Mouse (Mus musculus): Measurements from ENCODE around the gene Clptm1l. TPM values are rescaled to one million over a fixed set of nuclear protein-coding genes. Genes with fewer than 3 reads are reported as not detected.

Clptm1l gene
- polyA plus RNA-seq, 1 experiment = 100 TPM

DNA sequence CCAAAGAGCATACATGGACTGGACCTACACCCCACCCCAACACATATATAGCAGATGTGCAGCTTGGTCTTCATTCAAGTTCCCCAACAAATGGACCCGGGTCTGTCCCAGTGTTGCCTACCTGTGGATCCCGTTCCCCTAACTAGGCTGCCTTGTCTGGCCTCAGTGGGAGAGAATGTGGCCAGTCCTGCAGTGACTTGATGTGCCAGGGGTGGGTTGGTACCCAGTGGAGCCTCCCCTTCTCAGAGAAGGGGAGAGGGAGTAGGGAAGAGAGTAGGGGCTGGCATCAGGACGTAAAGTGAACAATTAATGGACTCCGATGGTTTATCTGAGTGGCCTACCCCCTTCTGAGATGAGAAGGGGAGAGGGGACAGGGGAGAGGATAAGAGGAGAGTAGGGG lies 760 bp upstream of the Clptm1l start:
- DNase-seq = peak; percentile 10 to 27
- Histone ChIP-seq H3K27me3 (ENCODE audit: control insufficient read depth, insufficient read depth, low read length) (no peaks in the 10 kb centered on the region), H3K27ac (ENCODE audit: insufficient read depth, low read length) (no peak overlapping the region), H3K4me1 (ENCODE audit: control insufficient read depth, insufficient read depth, low read length) (peaks cover 3% of the 10 kb centered on the region; the same call in 1 of the 2 replicates), H3K4me3 (replicated peaks; ENCODE audit: insufficient read depth, low read depth, low read length) (peak overlapping the region; percentile 97)
- 43% methylated on average over 4 of the region's 4 CpGs for WGBS
- TF ChIP-seq POLR2A (IDR thresholded peaks at IDR 0.05; ENCODE audit: borderline replicate concordance, insufficient read depth, low read length) (no peak), CTCF (IDR thresholded peaks at IDR 0.05; ENCODE audit: borderline replicate concordance, insufficient read depth, low read depth, low read length) (no peak)

DNA sequence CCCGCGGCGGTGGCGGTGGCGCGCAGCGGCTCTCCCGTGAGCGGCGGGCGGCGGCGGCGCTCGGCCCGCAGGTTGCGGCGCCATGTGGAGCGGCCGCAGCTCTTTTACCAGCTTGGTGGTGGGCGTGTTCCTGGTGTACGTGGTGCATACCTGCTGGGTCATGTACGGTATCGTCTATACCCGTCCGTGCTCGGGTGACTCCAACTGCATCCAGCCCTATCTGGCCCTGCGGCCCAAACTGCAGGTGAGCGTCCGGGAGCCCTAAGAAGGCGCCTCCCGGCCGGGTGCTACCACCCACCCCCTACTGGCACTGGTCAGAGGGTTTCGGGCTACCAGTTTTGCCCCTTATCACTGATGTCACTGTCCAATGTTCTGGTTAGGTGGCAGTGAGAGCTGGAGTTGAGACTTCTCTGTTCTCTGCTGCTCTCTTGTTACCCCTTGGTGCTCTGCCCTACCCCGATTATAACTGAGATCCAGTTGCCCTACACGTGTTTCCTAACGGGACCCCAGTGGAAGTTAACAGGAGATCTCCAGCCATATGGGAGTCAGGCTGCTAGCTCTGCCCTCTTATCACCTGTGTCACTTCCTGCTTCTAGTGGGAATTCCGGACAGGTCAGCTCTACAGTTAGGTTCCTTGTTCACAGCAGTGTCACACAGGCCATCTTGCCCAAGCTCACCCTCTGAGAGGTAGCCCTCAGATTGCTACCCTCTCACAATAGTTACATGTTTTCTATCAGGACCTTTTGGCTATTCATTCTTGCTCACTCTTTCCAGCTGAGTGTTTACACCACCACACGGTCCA lies 551 bp downstream of the Clptm1l start:
- peak overlapping the region; percentile 97 for H3K4me3 ChIP-seq (replicated peaks; ENCODE audit: insufficient read depth, low read depth, low read length)
- DNase-seq = no peak
- no peak overlapping the region; the same call in 1 of the 2 replicates for H3K27ac ChIP-seq (ENCODE audit: insufficient read depth, low read length)
- TF ChIP-seq CTCF (IDR thresholded peaks at IDR 0.05; ENCODE audit: borderline replicate concordance, insufficient read depth, low read depth, low read length) (no peak), POLR2A (IDR thresholded peaks at IDR 0.05; ENCODE audit: borderline replicate concordance, insufficient read depth, low read length) (no peak)
- 3% methylated on average over 38 of the region's 39 CpGs for WGBS
- H3K27me3 ChIP-seq (ENCODE audit: control insufficient read depth, insufficient read depth, low read length) = no peaks in the 10 kb centered on the region
- H3K4me1 ChIP-seq (ENCODE audit: control insufficient read depth, insufficient read depth, low read length) = peaks cover 3% of the 10 kb centered on the region; the same call in 1 of the 2 replicates

DNA sequence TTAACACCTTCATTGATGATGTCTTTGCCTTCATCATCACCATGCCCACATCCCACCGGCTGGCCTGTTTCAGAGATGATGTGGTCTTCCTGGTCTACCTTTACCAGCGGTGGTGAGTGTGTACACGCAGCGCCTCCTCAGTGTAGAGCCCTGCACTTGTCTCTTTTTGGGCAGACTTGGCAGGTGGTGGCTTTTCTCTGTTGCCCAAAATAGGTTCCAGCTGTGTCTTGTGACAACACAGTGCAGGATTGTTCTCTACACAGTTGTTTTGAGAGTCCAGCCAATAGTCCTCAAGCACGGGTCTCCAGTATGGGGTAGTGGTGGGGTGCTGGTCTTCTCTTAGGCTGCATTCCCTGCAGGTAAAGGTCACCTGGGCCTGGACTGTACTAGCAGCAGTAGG lies 14.6 kb downstream of the Clptm1l start:
- WGBS = 88% methylated on average over 5 of the region's 5 CpGs
- no peak for DNase-seq
- no peak for TF ChIP-seq CTCF (IDR thresholded peaks at IDR 0.05; ENCODE audit: borderline replicate concordance, insufficient read depth, low read depth, low read length)
- TF ChIP-seq POLR2A (IDR thresholded peaks at IDR 0.05; ENCODE audit: borderline replicate concordance, insufficient read depth, low read length) = no peak
- Histone ChIP-seq H3K4me3 (replicated peaks; ENCODE audit: insufficient read depth, low read depth, low read length) (no peak overlapping the region), H3K27me3 (ENCODE audit: control insufficient read depth, insufficient read depth, low read length) (no peaks in the 10 kb centered on the region), H3K27ac (ENCODE audit: insufficient read depth, low read length) (no peak overlapping the region), H3K4me1 (ENCODE audit: control insufficient read depth, insufficient read depth, low read length) (no peaks in the 10 kb centered on the region)

DNA sequence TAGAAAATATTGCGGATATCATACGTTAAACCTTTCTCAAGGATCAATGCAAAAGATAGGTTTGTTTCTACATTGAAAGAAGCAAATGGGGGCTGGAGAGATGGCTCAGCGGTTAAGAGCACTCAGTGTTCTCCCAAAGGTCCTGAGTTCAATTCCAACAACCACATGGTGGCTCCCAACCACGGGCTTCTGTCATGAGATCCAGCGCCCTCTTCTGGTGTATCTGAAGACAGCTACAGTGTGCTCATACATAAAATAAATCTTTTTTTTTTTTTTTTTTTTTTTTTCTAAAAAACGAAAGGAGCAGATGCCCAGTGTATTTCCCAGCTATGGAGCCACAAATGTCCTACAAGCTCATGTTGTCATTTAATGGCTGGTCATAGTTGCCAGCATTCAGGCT lies 16.8 kb downstream of the Clptm1l start:
- WGBS = 65% methylated on average over 6 of the region's 6 CpGs
- TF ChIP-seq POLR2A (IDR thresholded peaks at IDR 0.05; ENCODE audit: borderline replicate concordance, insufficient read depth, low read length) (no peak), CTCF (IDR thresholded peaks at IDR 0.05; ENCODE audit: borderline replicate concordance, insufficient read depth, low read depth, low read length) (no peak)
- H3K4me1 ChIP-seq (ENCODE audit: control insufficient read depth, insufficient read depth, low read length) = no peaks in the 10 kb centered on the region
- no peak for DNase-seq
- H3K27ac ChIP-seq (ENCODE audit: insufficient read depth, low read length) = no peak overlapping the region
- H3K27me3 ChIP-seq (ENCODE audit: control insufficient read depth, insufficient read depth, low read length) = no peaks in the 10 kb centered on the region
- no peak overlapping the region for H3K4me3 ChIP-seq (replicated peaks; ENCODE audit: insufficient read depth, low read depth, low read length)

GRCm38 (mm10) chr13:73626410-73626744 lies 22.6 kb downstream of the Clptm1l start:
- H3K27me3 ChIP-seq (ENCODE audit: control insufficient read depth, insufficient read depth, low read length) = no peaks in the 10 kb centered on the region
- DNase-seq = no peak
- no peak overlapping the region for H3K27ac ChIP-seq (ENCODE audit: insufficient read depth, low read length)
- TF ChIP-seq CTCF (IDR thresholded peaks at IDR 0.05; ENCODE audit: borderline replicate concordance, insufficient read depth, low read depth, low read length) = no peak
- no peak for TF ChIP-seq POLR2A (IDR thresholded peaks at IDR 0.05; ENCODE audit: borderline replicate concordance, insufficient read depth, low read length)
- H3K4me1 ChIP-seq (ENCODE audit: control insufficient read depth, insufficient read depth, low read length) = 0 out of 2 replicates have a peak, but pooled peaks cover 5% of the 10 kb centered on the region
- peak overlapping the region; percentile 46 for H3K4me3 ChIP-seq (replicated peaks; ENCODE audit: insufficient read depth, low read depth, low read length)
- WGBS = 46% methylated on average over 6 of the region's 6 CpGs

GRCm38 (mm10) chr13:73626745-73627549 lies 23.1 kb downstream of the Clptm1l start, which contains the start of gene Tert:
Gene Tert, plus strand, starts transcription at chr13:73626911.
- WGBS = 10% methylated on average over 47 of the region's 47 CpGs
- Histone ChIP-seq H3K27me3 (ENCODE audit: control insufficient read depth, insufficient read depth, low read length) (no peaks in the 10 kb centered on the region), H3K4me3 (replicated peaks; ENCODE audit: insufficient read depth, low read depth, low read length) (peak within 1 kb of the TSS; percentile 46), H3K4me1 (ENCODE audit: control insufficient read depth, insufficient read depth, low read length) (0 out of 2 replicates have a peak, but pooled peaks cover 5% of the 10 kb centered on the region), H3K27ac (ENCODE audit: insufficient read depth, low read length) (no peak within 1 kb of the TSS)
- peak; percentile 36 to 44 for DNase-seq
- TF ChIP-seq POLR2A (IDR thresholded peaks at IDR 0.05; ENCODE audit: borderline replicate concordance, insufficient read depth, low read length) (no peak), CTCF (IDR thresholded peaks at IDR 0.05; ENCODE audit: borderline replicate concordance, insufficient read depth, low read depth, low read length) (peak; percentile 32; the same call in 1 of the 2 replicates)

DNA sequence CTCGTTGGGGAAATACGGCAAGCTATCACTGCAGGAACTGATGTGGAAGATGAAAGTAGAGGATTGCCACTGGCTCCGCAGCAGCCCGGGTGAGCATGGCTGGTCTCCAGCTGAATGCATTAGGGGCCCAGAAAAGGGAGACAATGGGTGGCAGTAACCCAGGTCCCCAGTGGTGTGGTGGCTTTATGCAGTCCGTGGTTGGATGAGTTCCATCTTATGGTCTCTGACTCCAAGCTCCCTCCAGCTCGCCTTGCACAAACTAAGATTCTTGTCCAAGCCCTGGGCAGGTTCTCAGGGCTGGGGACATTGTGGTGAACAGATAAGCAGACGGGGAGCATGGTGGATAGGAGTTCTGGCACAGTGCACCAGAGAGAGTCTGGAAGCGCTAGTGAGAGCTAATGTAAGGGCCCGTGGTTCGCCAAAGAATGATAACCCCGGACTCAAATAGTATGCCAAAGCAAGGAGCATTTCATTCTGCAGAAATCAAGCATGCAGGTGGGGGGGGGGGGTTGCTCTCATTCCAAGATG lies 24.8 kb downstream of the Clptm1l start:
- no peak for TF ChIP-seq CTCF (IDR thresholded peaks at IDR 0.05; ENCODE audit: borderline replicate concordance, insufficient read depth, low read depth, low read length)
- TF ChIP-seq POLR2A (IDR thresholded peaks at IDR 0.05; ENCODE audit: borderline replicate concordance, insufficient read depth, low read length) = no peak
- DNase-seq = no peak
- Histone ChIP-seq H3K27me3 (ENCODE audit: control insufficient read depth, insufficient read depth, low read length) (no peaks in the 10 kb centered on the region), H3K27ac (ENCODE audit: insufficient read depth, low read length) (no peak overlapping the region), H3K4me1 (ENCODE audit: control insufficient read depth, insufficient read depth, low read length) (0 out of 2 replicates have a peak, but pooled peaks cover 5% of the 10 kb centered on the region), H3K4me3 (replicated peaks; ENCODE audit: insufficient read depth, low read depth, low read length) (no peak overlapping the region)
- WGBS = 14% methylated on average over 11 of the region's 11 CpGs

All from cerebellum, adult 2 months (tissue).